Mouse (Mus musculus) cerebellum, adult 2 months (tissue): Measurements from ENCODE around the gene Slc35b1. TPM values are rescaled to one million over a fixed set of nuclear protein-coding genes. Genes with fewer than 3 reads are reported as not detected.

Experiments
- DNase-seq, 2 experiments: peaks; one replicate each; pipeline ENCODE4 v3.0.0; 2021
- H3K27ac ChIP-seq: fragments of 200-500 bp; 2 replicates; pipeline ENCODE4 v1.5.1; 2012; ENCODE audit warnings: low read length, control low read depth, inconsistent platforms; ENCODE audit not compliant: insufficient read depth
- H3K27me3 ChIP-seq: fragments of 200-500 bp; 2 replicates; pipeline ENCODE4 v1.6.1; 2012; ENCODE audit warnings: inconsistent platforms, mild to moderate bottlenecking, low read length, moderate library complexity; ENCODE audit not compliant: control insufficient read depth, insufficient read depth
- H3K4me1 ChIP-seq: fragments of 200-500 bp; 2 replicates; pipeline ENCODE4 v1.6.1; 2011; ENCODE audit warnings: low read length; ENCODE audit not compliant: control insufficient read depth, insufficient read depth
- H3K4me3 ChIP-seq: fragments of 200-500 bp; replicated peaks from 2 replicates; pipeline ENCODE3; 2011; ENCODE audit warnings: mild to moderate bottlenecking, low read depth, low read length, control low read depth; ENCODE audit not compliant: insufficient read depth
- CTCF ChIP-seq: fragments of 200-500 bp; IDR thresholded peaks from 2 replicates; pipeline ENCODE4 v1.5.1; 2011; ENCODE audit warnings: low read depth, mild to moderate bottlenecking, control low read depth, low read length, moderate library complexity, borderline replicate concordance; ENCODE audit not compliant: insufficient read depth
- POLR2A ChIP-seq: fragments of 200-500 bp; IDR thresholded peaks from 2 replicates; pipeline ENCODE4 v1.6.1; 2011; ENCODE audit warnings: low read length, control low read depth, borderline replicate concordance; ENCODE audit not compliant: insufficient read depth
- WGBS: fragments of 180-500 bp; shearing (Covaris S2); methylation state at CpG from one replicate; pipeline ENCODE4 v1.1.7; 2018; 5-methylcytosine and 5-hydroxymethylcytosine counted together
- polyA plus RNA-seq: library from polyadenylated mRNA; depleted of rRNA; stranded (reverse); fragments of >200 nt; gene quantifications from 2 replicates; pipeline ENCODE4 v1.2.3, GENCODE M21; 2012

The Slc35b1 gene
- polyA plus RNA-seq, 1 experiment = 88.5 TPM

- no peak for DNase-seq
- TF ChIP-seq POLR2A (no peak), CTCF (no peak)
- Histone ChIP-seq H3K27me3 (no peaks in the 10 kb centered on the region), H3K27ac (no peak overlapping the region), H3K4me1 (no peaks in the 10 kb centered on the region), H3K4me3 (no peak overlapping the region)
- 79% methylated on average over 4 of the region's 4 CpGs for WGBS
Measured at GRCm38 (mm10) chr11:95343180-95343579, 41.3 kb upstream of the Slc35b1 start.

DNA sequence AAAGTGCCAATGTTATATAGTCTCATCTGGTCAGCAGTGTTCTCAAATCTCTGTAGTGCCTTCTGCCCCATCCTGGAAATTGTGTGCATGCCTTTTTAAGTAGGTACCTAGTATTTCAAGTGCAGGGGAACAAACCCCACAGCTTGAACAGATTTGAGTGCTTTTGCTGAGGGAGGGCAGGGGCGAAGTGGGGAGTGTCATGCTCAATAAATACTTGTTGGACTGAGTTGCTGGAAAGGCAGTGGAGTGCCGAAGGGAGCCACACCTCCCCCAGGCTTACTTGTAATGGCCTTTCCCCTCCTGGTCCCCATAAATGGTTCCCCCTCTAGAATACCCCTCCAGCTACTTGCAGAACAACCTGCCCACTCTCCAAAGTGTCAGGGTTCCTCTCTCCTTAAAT, 40.3 kb upstream of the Slc35b1 start:
- 71% methylated on average over 2 of the region's 2 CpGs for WGBS
- no peak overlapping the region for H3K4me3 ChIP-seq
- no peak for TF ChIP-seq POLR2A
- no peak for TF ChIP-seq CTCF
- H3K27ac ChIP-seq = no peak overlapping the region
- no peaks in the 10 kb centered on the region for H3K4me1 ChIP-seq
- DNase-seq = no peak
- H3K27me3 ChIP-seq = no peaks in the 10 kb centered on the region

- no peak for DNase-seq
- TF ChIP-seq CTCF (no peak), POLR2A (no peak)
- WGBS = 32% methylated on average over 6 of the region's 6 CpGs
- H3K27ac ChIP-seq = no peak overlapping the region
- no peaks in the 10 kb centered on the region for H3K27me3 ChIP-seq
- H3K4me1 ChIP-seq = no peaks in the 10 kb centered on the region; the same call in 1 of the 2 replicates
- H3K4me3 ChIP-seq = no peak overlapping the region
Measured at GRCm38 (mm10) chr11:95350289-95350688, 34.2 kb upstream of the Slc35b1 start.

- 91% methylated on average over 3 of the region's 3 CpGs for WGBS
- Histone ChIP-seq H3K27ac (no peak overlapping the region), H3K4me3 (no peak overlapping the region), H3K27me3 (no peaks in the 10 kb centered on the region), H3K4me1 (no peaks in the 10 kb centered on the region; the same call in 1 of the 2 replicates)
- TF ChIP-seq CTCF (no peak), POLR2A (no peak)
- DNase-seq = no peak
Measured at GRCm38 (mm10) chr11:95350960-95351359, 33.5 kb upstream of the Slc35b1 start.

DNA sequence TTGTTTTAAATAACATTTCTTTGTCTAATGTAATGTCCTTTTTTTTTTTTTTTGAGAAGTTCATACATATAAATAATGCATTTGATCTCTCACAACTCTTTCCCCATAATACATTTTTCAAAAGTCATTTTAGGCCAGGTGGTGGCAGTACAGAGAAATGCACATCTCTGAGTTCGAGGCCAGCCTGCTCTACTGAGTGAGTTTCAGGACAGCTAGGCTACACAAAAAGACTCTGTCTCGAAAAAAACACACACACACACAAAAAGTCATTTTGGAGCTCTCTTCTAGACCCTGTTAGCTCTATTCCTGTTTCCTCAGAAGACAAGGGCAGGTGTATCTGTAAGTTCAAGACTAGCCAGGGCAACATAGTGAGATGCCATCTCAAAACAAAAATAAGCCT, 31.8 kb upstream of the Slc35b1 start:
- H3K27ac ChIP-seq = no peak overlapping the region
- 77% methylated on average over 2 of the region's 2 CpGs for WGBS
- no peak for DNase-seq
- no peak overlapping the region for H3K4me3 ChIP-seq
- H3K4me1 ChIP-seq = peaks cover 6% of the 10 kb centered on the region
- H3K27me3 ChIP-seq = no peaks in the 10 kb centered on the region
- TF ChIP-seq POLR2A = no peak
- no peak for TF ChIP-seq CTCF

DNA sequence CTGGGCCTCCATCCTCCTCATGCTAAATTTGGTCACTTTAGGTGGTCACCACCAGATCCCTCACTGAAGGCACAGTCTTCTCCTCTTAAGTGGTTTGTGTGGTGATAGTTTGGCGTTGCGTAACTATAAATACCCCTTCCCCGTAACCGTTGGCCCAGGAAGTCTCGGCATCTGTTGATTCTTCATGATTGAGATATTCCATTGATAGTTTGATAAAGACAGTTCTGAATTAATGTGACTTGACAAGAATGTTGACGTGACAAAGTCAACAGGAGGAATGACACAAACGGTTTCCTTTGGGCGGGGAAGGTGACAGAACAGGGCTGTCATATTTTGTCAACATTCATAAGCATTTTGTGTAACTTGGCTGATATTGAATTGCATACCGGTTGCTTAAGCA, 31.3 kb upstream of the Slc35b1 start:
- no peak for TF ChIP-seq POLR2A
- TF ChIP-seq CTCF = no peak
- Histone ChIP-seq H3K27ac (no peak overlapping the region), H3K4me1 (peaks cover 6% of the 10 kb centered on the region), H3K4me3 (no peak overlapping the region), H3K27me3 (no peaks in the 10 kb centered on the region)
- 78% methylated on average over 9 of the region's 9 CpGs for WGBS
- no peak for DNase-seq

DNA sequence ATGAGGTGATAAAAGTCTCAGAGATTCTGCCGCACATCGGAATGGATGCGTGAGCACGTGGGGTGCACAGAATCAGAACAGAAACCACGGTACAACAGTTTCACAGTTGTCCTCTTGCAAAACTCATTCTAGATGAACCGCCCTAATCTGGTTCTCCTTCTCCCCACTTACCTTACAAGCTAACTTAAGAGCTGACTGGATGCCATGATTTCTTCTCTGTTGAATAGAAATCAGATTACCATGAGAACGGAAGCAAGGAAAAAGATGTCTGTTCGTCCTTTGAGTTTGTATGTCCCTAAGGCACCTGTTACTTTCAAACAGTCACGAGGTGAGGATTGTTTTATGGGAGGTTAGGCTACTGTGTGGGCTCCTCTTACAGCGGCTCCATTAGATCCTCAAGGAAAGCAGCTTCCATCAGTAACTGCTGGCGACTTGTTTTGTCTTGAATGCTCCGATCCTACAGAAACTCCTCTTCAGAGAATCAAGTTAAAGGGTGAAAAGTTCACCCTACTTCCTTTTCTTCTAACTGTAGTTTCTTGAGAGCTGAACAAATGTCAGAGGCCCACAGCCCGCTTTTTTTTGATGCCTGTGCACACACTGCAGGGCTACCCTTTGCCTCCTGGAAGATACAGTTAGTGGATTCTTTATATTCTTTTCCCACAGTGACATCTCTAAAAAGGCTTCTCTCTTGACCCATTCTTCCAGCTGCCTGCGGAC, 30.1 kb upstream of the Slc35b1 start:
- WGBS = 93% methylated on average over 14 of the region's 14 CpGs
- H3K27me3 ChIP-seq = no peaks in the 10 kb centered on the region
- TF ChIP-seq POLR2A (no peak), CTCF (no peak)
- no peak for DNase-seq
- no peak overlapping the region for H3K4me3 ChIP-seq
- no peak overlapping the region for H3K27ac ChIP-seq
- H3K4me1 ChIP-seq = peaks cover 6% of the 10 kb centered on the region

DNA sequence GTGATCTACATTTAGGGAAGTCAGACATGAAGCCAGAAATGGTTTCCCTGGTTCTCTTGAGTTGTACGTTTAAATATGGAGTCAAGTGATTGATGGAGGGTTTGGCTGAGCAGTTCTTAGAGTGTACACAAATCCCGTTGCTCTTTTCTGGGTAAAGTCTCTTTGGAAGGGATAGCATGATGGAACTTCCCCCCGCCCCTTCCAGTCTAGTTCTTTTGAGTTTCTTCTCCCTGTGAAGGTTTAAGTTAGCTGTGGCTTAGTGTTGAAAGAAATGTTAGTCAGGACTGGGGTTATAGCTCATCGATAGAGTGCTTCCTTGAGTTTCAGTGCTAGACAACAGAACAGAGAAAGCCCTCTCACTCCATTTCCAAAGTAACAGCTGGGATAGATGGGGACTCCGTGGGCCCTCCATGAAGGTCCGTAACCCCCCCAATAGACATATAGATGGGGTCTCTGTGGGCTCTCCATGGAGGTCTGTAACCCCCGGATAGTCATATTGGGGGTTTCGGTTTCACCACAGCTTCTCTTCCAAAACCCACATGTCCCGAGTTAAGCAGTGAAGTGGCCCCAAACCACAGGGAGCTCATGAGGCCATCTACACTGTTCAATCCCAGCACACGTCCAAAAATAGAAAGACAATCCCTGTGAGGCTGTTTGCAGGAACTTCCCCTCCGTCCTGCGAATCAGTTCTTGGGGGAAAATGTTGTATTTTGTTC, 29.4 kb upstream of the Slc35b1 start:
- no peak for TF ChIP-seq CTCF
- TF ChIP-seq POLR2A = no peak
- DNase-seq = no peak
- no peak overlapping the region for H3K27ac ChIP-seq
- no peak overlapping the region for H3K4me3 ChIP-seq
- WGBS = 91% methylated on average over 12 of the region's 12 CpGs
- H3K4me1 ChIP-seq = peaks cover 6% of the 10 kb centered on the region
- H3K27me3 ChIP-seq = no peaks in the 10 kb centered on the region
